Mouse (Mus musculus) cerebellum, postnatal 4 days (tissue): Measurements from ENCODE around the gene Ovca2.

Source experiments
- DNase-seq, 2 experiments: peaks; one replicate each; pipeline ENCODE4 v3.0.0; 2022; ENCODE audit warnings: low spot score in 2 of 2, mixed read lengths in 1 of 2

The Ovca2 gene

DNA sequence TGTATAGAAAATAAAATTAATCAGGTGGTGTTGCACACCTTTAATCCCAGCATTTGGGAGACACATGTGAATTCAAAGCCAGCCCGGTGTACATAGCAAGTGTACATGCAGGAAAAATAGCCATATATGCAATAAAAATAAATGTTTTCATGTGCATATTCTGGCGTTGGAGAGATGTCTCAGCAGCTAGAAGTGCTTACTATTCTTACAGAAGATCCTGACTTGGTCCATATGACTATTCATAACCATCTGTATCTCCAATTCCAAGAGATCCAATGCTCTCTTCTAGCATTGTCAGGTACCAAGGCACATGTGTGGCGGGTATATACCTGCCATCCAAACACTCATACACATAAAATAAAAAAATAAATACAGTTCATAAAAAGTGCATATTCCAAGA, 52.3 kb downstream of the Ovca2 start:
- DNase-seq, result no peak
